Mouse (Mus musculus): ENCODE data around the gene Bcl11b. TPM values are rescaled to one million over a fixed set of nuclear protein-coding genes. Genes with fewer than 3 reads are reported as not detected.

Bcl11b gene
- total and polyA plus RNA-seq, 3 experiments, result 0.77 to 1.3 (median 1.1) TPM

DNA sequence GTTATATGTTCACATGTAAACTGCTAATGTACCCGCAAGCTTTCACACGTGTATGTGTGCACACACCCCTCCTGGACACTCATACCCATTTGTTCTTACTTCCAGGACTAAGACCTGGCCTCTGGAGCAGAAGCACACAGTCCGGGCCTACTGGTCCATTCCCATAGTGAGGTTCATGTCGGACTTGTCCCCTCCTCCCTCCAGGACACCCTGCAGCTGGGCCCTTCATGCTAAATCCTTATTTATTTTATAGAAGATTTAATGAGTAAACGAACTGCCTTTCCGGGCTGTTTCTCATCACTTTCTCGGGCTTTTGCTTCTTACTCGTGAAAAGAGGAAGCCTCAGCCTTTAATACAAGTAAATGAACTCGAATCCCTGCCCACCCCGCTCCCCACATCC lies 54.0 kb downstream of the Bcl11b start:
- intact Hi-C loops (cut with DNase I), result no loop called here
- Histone ChIP-seq H3K27ac (no peak overlapping the region), H3K27me3 (ENCODE audit: control insufficient read depth, insufficient read depth, low read length) (no peaks in the 10 kb centered on the region), H3K36me3 (ENCODE audit: control insufficient read depth, insufficient read depth, low read length) (no peaks in the 10 kb centered on the region), H3K4me1 (ENCODE audit: control insufficient read depth, insufficient read depth, low read length) (no peaks in the 10 kb centered on the region), H3K9ac (ENCODE audit: low read depth, low read length) (no peak overlapping the region), H3K79me2 (replicated peaks; ENCODE audit: control insufficient read depth, insufficient read depth, low read length) (no peaks in the 10 kb centered on the region), H3K4me3 (no peak overlapping the region)
- 86% methylated on average over 10 of the region's 10 CpGs for WGBS
- TF ChIP-seq EP300 (IDR thresholded peaks at IDR 0.05; ENCODE audit: insufficient read depth, low read depth, low read length) (no peak), POLR2A (IDR thresholded peaks at IDR 0.05; ENCODE audit: insufficient read depth, low read depth, low read length) (no peak), CTCF (IDR thresholded peaks at IDR 0.05) (no peak)
- no peak for DNase-seq

DNA sequence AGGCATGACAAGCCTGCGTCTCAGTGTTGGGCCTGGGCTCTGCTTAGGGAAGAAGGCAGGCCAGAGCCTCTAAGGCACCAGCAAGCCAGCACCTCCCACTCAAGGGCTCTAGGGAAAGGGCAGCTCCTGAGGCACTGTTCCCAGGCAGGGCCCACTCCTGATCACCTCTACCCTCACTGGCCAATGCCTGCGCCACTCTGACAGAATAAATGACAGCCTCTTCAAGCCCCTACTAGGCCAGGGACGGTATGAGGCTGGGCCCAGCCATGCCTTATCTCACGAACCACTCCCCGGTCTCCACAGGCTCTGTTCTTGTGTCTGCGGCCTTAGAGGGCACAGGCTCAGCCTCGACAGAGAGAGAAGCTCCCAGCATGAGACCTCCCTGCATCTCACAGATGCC lies 61.3 kb downstream of the Bcl11b start:
- intact Hi-C loops (cut with DNase I), result no loop called here
- Histone ChIP-seq H3K79me2 (replicated peaks; ENCODE audit: control insufficient read depth, insufficient read depth, low read length) (no peaks in the 10 kb centered on the region), H3K27me3 (ENCODE audit: control insufficient read depth, insufficient read depth, low read length) (no peaks in the 10 kb centered on the region), H3K4me1 (ENCODE audit: control insufficient read depth, insufficient read depth, low read length) (no peaks in the 10 kb centered on the region), H3K4me3 (no peak overlapping the region), H3K36me3 (ENCODE audit: control insufficient read depth, insufficient read depth, low read length) (no peaks in the 10 kb centered on the region), H3K9ac (ENCODE audit: low read depth, low read length) (no peak overlapping the region), H3K27ac (no peak overlapping the region)
- no peak for DNase-seq
- 49% methylated on average over 7 of the region's 7 CpGs for WGBS
- TF ChIP-seq POLR2A (IDR thresholded peaks at IDR 0.05; ENCODE audit: insufficient read depth, low read depth, low read length) (no peak), CTCF (IDR thresholded peaks at IDR 0.05) (no peak), EP300 (IDR thresholded peaks at IDR 0.05; ENCODE audit: insufficient read depth, low read depth, low read length) (no peak)

DNA sequence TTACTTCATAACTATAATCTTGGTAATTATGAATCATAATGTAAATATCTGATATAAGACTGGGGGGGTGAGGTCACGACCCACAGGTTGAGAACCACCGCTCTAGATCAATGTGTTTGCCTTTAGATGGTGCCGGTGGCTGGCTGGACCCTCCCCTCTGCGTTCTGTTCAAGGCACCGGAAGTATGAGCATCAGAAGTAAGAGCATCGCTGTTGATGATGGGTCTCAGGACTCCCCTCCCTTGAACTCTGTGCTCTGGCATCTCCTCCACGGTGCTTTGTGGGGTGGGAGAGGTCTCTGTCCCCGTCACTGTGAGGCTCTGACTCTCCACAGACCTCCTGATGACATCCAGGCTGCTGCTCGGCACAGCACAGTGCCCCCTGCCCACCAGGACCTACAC lies 62.6 kb downstream of the Bcl11b start:
- 83% methylated on average over 9 of the region's 9 CpGs for WGBS
- Histone ChIP-seq H3K9ac (ENCODE audit: low read depth, low read length) (no peak overlapping the region), H3K27ac (no peak overlapping the region), H3K4me1 (ENCODE audit: control insufficient read depth, insufficient read depth, low read length) (no peaks in the 10 kb centered on the region), H3K4me3 (no peak overlapping the region), H3K79me2 (replicated peaks; ENCODE audit: control insufficient read depth, insufficient read depth, low read length) (no peaks in the 10 kb centered on the region), H3K36me3 (ENCODE audit: control insufficient read depth, insufficient read depth, low read length) (no peaks in the 10 kb centered on the region), H3K27me3 (ENCODE audit: control insufficient read depth, insufficient read depth, low read length) (no peaks in the 10 kb centered on the region)
- intact Hi-C loops (cut with DNase I), result no loop called here
- DNase-seq, result no peak
- TF ChIP-seq POLR2A (IDR thresholded peaks at IDR 0.05; ENCODE audit: insufficient read depth, low read depth, low read length), result no peak
- no peak for TF ChIP-seq EP300 (IDR thresholded peaks at IDR 0.05; ENCODE audit: insufficient read depth, low read depth, low read length)
- no peak for TF ChIP-seq CTCF (IDR thresholded peaks at IDR 0.05)

DNA sequence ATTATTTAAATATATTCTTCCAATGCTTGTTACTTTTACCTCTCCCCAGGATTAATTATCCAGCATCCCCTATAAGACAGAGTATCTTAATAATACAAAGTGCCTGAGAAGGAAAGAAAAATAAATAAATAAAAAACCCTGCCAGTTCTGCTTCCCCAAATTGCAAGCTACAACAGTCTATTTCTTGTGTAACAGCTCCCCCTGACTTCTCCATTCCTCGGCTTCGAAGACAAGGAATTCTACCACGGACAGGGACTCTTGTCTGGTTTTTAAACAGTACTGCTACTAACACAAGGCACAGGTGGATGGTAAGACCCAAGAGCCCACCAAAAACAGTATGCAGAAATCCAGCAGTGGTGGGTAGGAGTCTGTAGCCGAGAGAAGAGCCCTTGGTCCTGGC lies 64.2 kb downstream of the Bcl11b start:
- H3K36me3 ChIP-seq (ENCODE audit: control insufficient read depth, insufficient read depth, low read length), result no peaks in the 10 kb centered on the region
- DNase-seq, result no peak
- H3K79me2 ChIP-seq (replicated peaks; ENCODE audit: control insufficient read depth, insufficient read depth, low read length), result no peaks in the 10 kb centered on the region
- no peak overlapping the region for H3K9ac ChIP-seq (ENCODE audit: low read depth, low read length)
- WGBS, result 70% methylated on average over 4 of the region's 4 CpGs
- no peaks in the 10 kb centered on the region for H3K4me1 ChIP-seq (ENCODE audit: control insufficient read depth, insufficient read depth, low read length)
- no peak for TF ChIP-seq POLR2A (IDR thresholded peaks at IDR 0.05; ENCODE audit: insufficient read depth, low read depth, low read length)
- no peak for TF ChIP-seq EP300 (IDR thresholded peaks at IDR 0.05; ENCODE audit: insufficient read depth, low read depth, low read length)
- 0 out of 2 replicates have a peak, but pooled peaks have one; percentile 9 for TF ChIP-seq CTCF (IDR thresholded peaks at IDR 0.05)
- no peaks in the 10 kb centered on the region for H3K27me3 ChIP-seq (ENCODE audit: control insufficient read depth, insufficient read depth, low read length)
- no peak overlapping the region for H3K4me3 ChIP-seq
- intact Hi-C loops (cut with DNase I), result no loop called here
- no peak overlapping the region for H3K27ac ChIP-seq

DNA sequence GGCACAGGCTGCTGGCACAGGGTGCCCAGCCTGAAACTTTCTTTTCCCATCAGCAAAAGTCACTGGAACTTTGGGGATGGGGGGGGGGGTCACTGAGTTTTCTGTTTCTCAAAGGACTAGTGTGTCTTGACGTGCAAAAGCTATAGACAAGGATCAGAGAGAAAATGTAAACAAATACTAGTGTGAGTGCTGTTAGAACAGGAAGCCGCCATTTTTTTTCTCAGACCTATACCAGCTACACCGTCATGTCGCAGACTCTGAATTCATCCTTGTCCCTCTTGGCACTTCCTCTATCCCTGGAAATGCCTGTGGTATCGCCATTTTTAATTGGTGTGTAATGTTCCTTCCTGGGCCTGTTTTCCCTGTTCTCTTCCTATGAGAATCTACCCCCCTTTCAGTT lies 66.4 kb downstream of the Bcl11b start:
- no peak overlapping the region for H3K4me3 ChIP-seq
- DNase-seq, result no peak
- 80% methylated on average over 5 of the region's 5 CpGs for WGBS
- TF ChIP-seq CTCF (IDR thresholded peaks at IDR 0.05) (no peak), EP300 (IDR thresholded peaks at IDR 0.05; ENCODE audit: insufficient read depth, low read depth, low read length) (no peak), POLR2A (IDR thresholded peaks at IDR 0.05; ENCODE audit: insufficient read depth, low read depth, low read length) (no peak)
- H3K27ac ChIP-seq, result no peak overlapping the region
- no peak overlapping the region for H3K9ac ChIP-seq (ENCODE audit: low read depth, low read length)
- no peaks in the 10 kb centered on the region for H3K27me3 ChIP-seq (ENCODE audit: control insufficient read depth, insufficient read depth, low read length)
- no peaks in the 10 kb centered on the region for H3K4me1 ChIP-seq (ENCODE audit: control insufficient read depth, insufficient read depth, low read length)
- intact Hi-C loops (cut with DNase I), result no loop called here
- no peaks in the 10 kb centered on the region for H3K79me2 ChIP-seq (replicated peaks; ENCODE audit: control insufficient read depth, insufficient read depth, low read length)
- no peaks in the 10 kb centered on the region for H3K36me3 ChIP-seq (ENCODE audit: control insufficient read depth, insufficient read depth, low read length)

DNA sequence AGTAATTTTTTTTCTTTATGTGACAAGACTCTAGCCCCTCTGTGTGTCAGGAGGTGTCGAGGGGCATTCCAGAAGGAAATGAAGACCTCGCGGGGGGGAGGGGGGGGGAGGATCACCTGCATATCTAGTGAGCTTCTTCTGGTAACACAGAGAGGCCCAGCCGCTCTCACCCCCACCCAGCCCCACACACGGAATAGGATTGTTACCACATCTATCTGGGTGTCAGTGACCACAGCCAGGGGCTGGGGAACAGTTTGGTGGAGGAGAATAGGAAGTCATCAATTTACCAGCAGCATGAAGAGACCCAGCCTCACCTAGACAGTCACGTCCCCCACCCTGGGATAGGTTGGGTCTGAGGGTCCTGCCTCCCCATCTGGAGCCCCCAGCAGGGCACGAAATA lies 67.0 kb downstream of the Bcl11b start:
- H3K27ac ChIP-seq, result no peak overlapping the region
- 74% methylated on average over 7 of the region's 7 CpGs for WGBS
- H3K36me3 ChIP-seq (ENCODE audit: control insufficient read depth, insufficient read depth, low read length), result no peaks in the 10 kb centered on the region
- H3K4me3 ChIP-seq, result no peak overlapping the region
- intact Hi-C loops (cut with DNase I), result no loop called here
- no peak for DNase-seq
- peaks cover 1% of the 10 kb centered on the region; the same call in 1 of the 2 replicates for H3K4me1 ChIP-seq (ENCODE audit: control insufficient read depth, insufficient read depth, low read length)
- no peaks in the 10 kb centered on the region for H3K27me3 ChIP-seq (ENCODE audit: control insufficient read depth, insufficient read depth, low read length)
- TF ChIP-seq EP300 (IDR thresholded peaks at IDR 0.05; ENCODE audit: insufficient read depth, low read depth, low read length), result no peak
- no peak for TF ChIP-seq CTCF (IDR thresholded peaks at IDR 0.05)
- no peak for TF ChIP-seq POLR2A (IDR thresholded peaks at IDR 0.05; ENCODE audit: insufficient read depth, low read depth, low read length)
- H3K79me2 ChIP-seq (replicated peaks; ENCODE audit: control insufficient read depth, insufficient read depth, low read length), result no peaks in the 10 kb centered on the region
- H3K9ac ChIP-seq (ENCODE audit: low read depth, low read length), result no peak overlapping the region
